Mouse (Mus musculus): ENCODE measurements around the gene Mpv17l2. TPM values are rescaled to one million over a fixed set of nuclear protein-coding genes. Genes with fewer than 3 reads are reported as not detected.

Gene Mpv17l2
- polyA plus RNA-seq, 1 experiment from 2014 or later: 29.6 TPM

DNA sequence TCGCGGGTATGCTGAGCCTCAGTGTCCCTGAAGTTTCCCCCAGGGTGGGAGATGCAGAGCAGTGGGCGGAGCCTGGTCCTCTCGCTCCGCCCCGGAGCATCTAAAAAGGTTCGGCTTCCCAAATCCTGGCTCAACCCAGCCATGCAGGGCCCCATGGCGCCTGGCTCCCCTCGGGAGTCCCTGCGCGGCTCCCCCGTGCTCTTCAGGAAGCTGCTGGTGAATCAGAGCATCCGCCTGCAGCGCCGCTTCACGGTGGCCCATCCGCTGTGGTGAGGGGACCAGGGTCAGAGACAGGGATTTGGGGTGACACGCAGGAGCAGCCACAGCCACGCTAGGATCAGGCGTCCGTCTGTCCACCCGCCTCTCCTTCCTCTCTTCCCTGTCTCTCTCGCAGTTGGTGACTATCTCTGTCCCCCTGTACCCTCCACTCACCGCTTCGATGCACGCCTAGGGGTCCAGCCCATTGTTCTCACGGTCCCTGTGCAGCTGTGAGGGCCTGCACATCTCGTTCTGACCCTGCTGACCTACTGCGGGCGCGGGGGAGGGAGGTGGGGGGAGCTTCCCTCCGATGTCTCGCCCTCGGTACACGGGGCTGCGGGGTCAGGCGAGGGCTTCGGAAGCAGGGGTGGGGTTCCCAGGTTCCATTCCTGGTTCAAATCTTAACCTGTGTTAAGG is 17.6 kb downstream of the Mpv17l2 start:
- Histone ChIP-seq H3K27me3 (ENCODE audit: control insufficient read depth, insufficient read depth, low read length) (peaks cover 33% of the 10 kb centered on the region), H3K4me2 (peak overlapping the region; percentile 41), H3K9me3 (ENCODE audit: control insufficient read depth, low read length) (no peaks in the 10 kb centered on the region), H3K4me3 (ENCODE audit: low read depth, low read length) (peak overlapping the region; percentile 24), H3K9ac (ENCODE audit: low read length) (peak overlapping the region; percentile 49), H3K4me1 (ENCODE audit: control insufficient read depth, insufficient read depth, low read length) (peaks cover 11% of the 10 kb centered on the region), H3K36me3 (ENCODE audit: control insufficient read depth, insufficient read depth, low read length) (no peaks in the 10 kb centered on the region), H3K27ac (ENCODE audit: low read depth, low read length) (no peak overlapping the region)
- peak; percentile 91 for DNase-seq (ENCODE audit: low spot score, missing footprints)
- WGBS: 1% methylated on average over 38 of the region's 38 CpGs
- ATAC-seq (ENCODE audit: low FRiP score): peak; percentile 45; the same call in 1 of the 2 replicates

GRCm38 (mm10) chr8:70742176-70742575 is 18.6 kb downstream of the Mpv17l2 start:
- Histone ChIP-seq H3K4me3 (ENCODE audit: low read depth, low read length) (no peak overlapping the region), H3K9me3 (ENCODE audit: control insufficient read depth, low read length) (no peaks in the 10 kb centered on the region), H3K36me3 (ENCODE audit: control insufficient read depth, insufficient read depth, low read length) (no peaks in the 10 kb centered on the region), H3K27ac (ENCODE audit: low read depth, low read length) (no peak overlapping the region), H3K4me1 (ENCODE audit: control insufficient read depth, insufficient read depth, low read length) (peaks cover 11% of the 10 kb centered on the region), H3K9ac (ENCODE audit: low read length) (no peak overlapping the region), H3K27me3 (ENCODE audit: control insufficient read depth, insufficient read depth, low read length) (peaks cover 33% of the 10 kb centered on the region), H3K4me2 (no peak overlapping the region)
- ATAC-seq (ENCODE audit: low FRiP score) (no peak), DNase-seq (ENCODE audit: low spot score, missing footprints) (no peak)
- 73% methylated on average over 11 of the region's 11 CpGs for WGBS

- Histone ChIP-seq H3K9ac (ENCODE audit: low read length) (no peak overlapping the region), H3K9me3 (ENCODE audit: control insufficient read depth, low read length) (no peaks in the 10 kb centered on the region), H3K27ac (ENCODE audit: low read depth, low read length) (no peak overlapping the region), H3K4me2 (no peak overlapping the region), H3K4me3 (ENCODE audit: low read depth, low read length) (no peak overlapping the region), H3K4me1 (ENCODE audit: control insufficient read depth, insufficient read depth, low read length) (peaks cover 11% of the 10 kb centered on the region), H3K36me3 (ENCODE audit: control insufficient read depth, insufficient read depth, low read length) (no peaks in the 10 kb centered on the region), H3K27me3 (ENCODE audit: control insufficient read depth, insufficient read depth, low read length) (peaks cover 33% of the 10 kb centered on the region)
- 63% methylated on average over 5 of the region's 5 CpGs for WGBS
- DNase-seq (ENCODE audit: low spot score, missing footprints) (no peak), ATAC-seq (ENCODE audit: low FRiP score) (no peak)
Measured at GRCm38 (mm10) chr8:70741661-70742060, 19.1 kb downstream of the Mpv17l2 start.

- 70% methylated on average over 3 of the region's 3 CpGs for WGBS
- Histone ChIP-seq H3K27me3 (ENCODE audit: control insufficient read depth, insufficient read depth, low read length) (peaks cover 12% of the 10 kb centered on the region), H3K9me3 (ENCODE audit: control insufficient read depth, low read length) (no peaks in the 10 kb centered on the region), H3K4me3 (ENCODE audit: low read depth, low read length) (no peak overlapping the region), H3K27ac (ENCODE audit: low read depth, low read length) (no peak overlapping the region), H3K4me1 (ENCODE audit: control insufficient read depth, insufficient read depth, low read length) (peaks cover 4% of the 10 kb centered on the region), H3K4me2 (no peak overlapping the region), H3K36me3 (ENCODE audit: control insufficient read depth, insufficient read depth, low read length) (no peaks in the 10 kb centered on the region), H3K9ac (ENCODE audit: low read length) (no peak overlapping the region)
- DNase-seq (ENCODE audit: low spot score, missing footprints) (no peak), ATAC-seq (ENCODE audit: low FRiP score) (no peak)
Measured at GRCm38 (mm10) chr8:70738211-70738610, 22.5 kb downstream of the Mpv17l2 start.

DNA sequence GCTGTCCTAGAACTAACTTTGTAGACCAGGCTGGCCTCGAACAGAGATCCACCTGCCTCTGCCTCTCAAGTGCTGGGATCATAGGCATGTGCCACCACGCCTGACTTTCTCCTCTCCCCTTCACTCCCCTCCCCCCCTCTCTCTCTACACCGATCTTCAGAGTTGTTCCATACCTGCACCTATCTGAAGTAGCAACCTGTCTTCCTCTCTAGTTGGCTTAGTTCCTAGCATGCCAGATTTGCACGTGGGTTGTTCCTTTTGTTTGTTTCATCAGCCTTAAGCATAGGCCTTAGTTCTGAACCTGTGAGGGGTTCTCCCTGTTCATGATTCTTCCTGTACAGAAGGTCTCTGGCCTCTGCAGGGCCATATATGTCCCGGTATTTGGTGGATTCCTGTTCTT is 23.0 kb downstream of the Mpv17l2 start:
- H3K27me3 ChIP-seq (ENCODE audit: control insufficient read depth, insufficient read depth, low read length): peaks cover 6% of the 10 kb centered on the region
- DNase-seq (ENCODE audit: low spot score, missing footprints): no peak
- no peak for ATAC-seq (ENCODE audit: low FRiP score)

DNA sequence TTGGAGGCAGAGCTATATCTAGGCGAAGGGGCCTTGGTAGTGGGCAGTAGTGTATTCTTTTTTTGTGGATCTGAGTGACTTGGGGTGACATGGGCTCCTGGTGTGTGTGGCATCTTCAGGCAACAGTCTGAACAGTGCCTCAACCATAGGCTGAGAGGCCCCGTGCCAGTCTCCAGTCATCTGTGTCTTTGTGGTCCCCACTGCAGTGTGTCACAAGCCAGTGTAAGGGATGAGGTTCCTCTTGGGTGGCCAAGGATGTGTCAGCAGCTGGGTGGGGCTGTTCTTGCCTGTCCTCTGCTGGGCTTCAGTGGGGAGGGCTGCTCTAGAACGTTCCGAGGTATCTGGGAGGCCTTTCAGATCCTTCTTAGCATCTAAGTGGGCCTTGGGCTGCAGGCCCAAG is 29.8 kb downstream of the Mpv17l2 start:
- Histone ChIP-seq H3K9ac (ENCODE audit: low read length) (no peak overlapping the region), H3K27me3 (ENCODE audit: control insufficient read depth, insufficient read depth, low read length) (peaks cover 18% of the 10 kb centered on the region), H3K4me2 (no peak overlapping the region), H3K27ac (ENCODE audit: low read depth, low read length) (no peak overlapping the region), H3K9me3 (ENCODE audit: control insufficient read depth, low read length) (no peaks in the 10 kb centered on the region), H3K4me3 (ENCODE audit: low read depth, low read length) (no peak overlapping the region), H3K36me3 (ENCODE audit: control insufficient read depth, insufficient read depth, low read length) (no peaks in the 10 kb centered on the region), H3K4me1 (ENCODE audit: control insufficient read depth, insufficient read depth, low read length) (peaks cover 3% of the 10 kb centered on the region; the same call in 1 of the 2 replicates)
- ATAC-seq (ENCODE audit: low FRiP score) (no peak), DNase-seq (ENCODE audit: low spot score, missing footprints) (no peak)
- WGBS: 89% methylated on average over 4 of the region's 4 CpGs

More for the DNA sequence above, 23.0 kb downstream of the Mpv17l2 start:
- H3K4me2 ChIP-seq: no peak overlapping the region
- no peaks in the 10 kb centered on the region for H3K36me3 ChIP-seq (ENCODE audit: control insufficient read depth, insufficient read depth, low read length)
- no peak overlapping the region for H3K27ac ChIP-seq (ENCODE audit: low read depth, low read length)
- no peak overlapping the region for H3K4me3 ChIP-seq (ENCODE audit: low read depth, low read length)
- 72% methylated on average over 5 of the region's 5 CpGs for WGBS
- no peak overlapping the region for H3K9ac ChIP-seq (ENCODE audit: low read length)
- no peaks in the 10 kb centered on the region for H3K9me3 ChIP-seq (ENCODE audit: control insufficient read depth, low read length)
- H3K4me1 ChIP-seq (ENCODE audit: control insufficient read depth, insufficient read depth, low read length): no peaks in the 10 kb centered on the region

DNA sequence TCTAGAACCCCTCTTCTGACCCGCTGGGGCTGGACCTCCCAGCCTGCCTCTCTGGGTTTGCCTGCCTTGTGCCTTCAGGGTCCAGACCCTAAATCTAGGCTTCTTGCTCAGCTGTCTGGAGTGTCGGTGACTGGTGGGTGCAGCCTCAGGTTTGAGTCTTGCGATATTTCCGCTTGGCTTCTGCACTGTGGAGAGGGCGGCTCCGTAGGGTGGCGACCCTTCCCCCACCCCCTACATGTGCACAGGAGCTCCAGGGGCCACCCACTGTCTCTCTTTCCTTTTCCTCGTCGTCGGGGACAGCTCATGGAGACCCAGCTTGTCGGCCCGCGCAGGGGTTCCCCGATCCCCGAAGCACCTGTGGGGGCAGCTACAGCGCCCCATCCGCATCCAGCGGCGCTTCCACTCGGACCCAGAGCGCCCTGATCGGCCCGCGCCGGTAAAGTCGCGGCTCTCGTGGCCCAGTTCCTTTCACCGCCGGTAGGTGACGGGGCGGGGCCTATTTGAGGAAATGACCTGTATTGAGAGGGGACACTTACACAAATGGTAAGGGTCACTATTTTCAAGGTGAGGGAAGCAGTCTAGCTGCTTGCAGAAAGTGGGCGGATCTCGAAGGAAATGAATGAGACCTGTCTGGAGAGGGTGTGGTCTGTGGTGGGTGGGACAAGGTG is 30.8 kb downstream of the Mpv17l2 start:
- Histone ChIP-seq H3K9ac (ENCODE audit: low read length) (0 out of 2 replicates have a peak overlapping the region, but pooled peaks have one; percentile 24), H3K4me3 (ENCODE audit: low read depth, low read length) (0 out of 2 replicates have a peak overlapping the region, but pooled peaks have one; percentile 3), H3K4me1 (ENCODE audit: control insufficient read depth, insufficient read depth, low read length) (peaks cover 3% of the 10 kb centered on the region; the same call in 1 of the 2 replicates), H3K27ac (ENCODE audit: low read depth, low read length) (no peak overlapping the region), H3K36me3 (ENCODE audit: control insufficient read depth, insufficient read depth, low read length) (no peaks in the 10 kb centered on the region), H3K27me3 (ENCODE audit: control insufficient read depth, insufficient read depth, low read length) (peaks cover 18% of the 10 kb centered on the region), H3K4me2 (peak overlapping the region; percentile 30), H3K9me3 (ENCODE audit: control insufficient read depth, low read length) (no peaks in the 10 kb centered on the region)
- 6% methylated on average over 34 of the region's 34 CpGs for WGBS
- DNase-seq (ENCODE audit: low spot score, missing footprints) (no peak), ATAC-seq (ENCODE audit: low FRiP score) (no peak)

- DNase-seq (ENCODE audit: low spot score, missing footprints) (no peak), ATAC-seq (ENCODE audit: low FRiP score) (no peak)
- WGBS: 42% methylated on average over 11 of the region's 11 CpGs
- Histone ChIP-seq H3K4me1 (ENCODE audit: control insufficient read depth, insufficient read depth, low read length) (peaks cover 3% of the 10 kb centered on the region; the same call in 1 of the 2 replicates), H3K27ac (ENCODE audit: low read depth, low read length) (no peak overlapping the region), H3K9ac (ENCODE audit: low read length) (no peak overlapping the region), H3K36me3 (ENCODE audit: control insufficient read depth, insufficient read depth, low read length) (no peaks in the 10 kb centered on the region), H3K27me3 (ENCODE audit: control insufficient read depth, insufficient read depth, low read length) (peaks cover 18% of the 10 kb centered on the region), H3K9me3 (ENCODE audit: control insufficient read depth, low read length) (no peaks in the 10 kb centered on the region), H3K4me2 (no peak overlapping the region), H3K4me3 (ENCODE audit: low read depth, low read length) (no peak overlapping the region)
Measured at GRCm38 (mm10) chr8:70726721-70727120, 34.0 kb downstream of the Mpv17l2 start.

DNA sequence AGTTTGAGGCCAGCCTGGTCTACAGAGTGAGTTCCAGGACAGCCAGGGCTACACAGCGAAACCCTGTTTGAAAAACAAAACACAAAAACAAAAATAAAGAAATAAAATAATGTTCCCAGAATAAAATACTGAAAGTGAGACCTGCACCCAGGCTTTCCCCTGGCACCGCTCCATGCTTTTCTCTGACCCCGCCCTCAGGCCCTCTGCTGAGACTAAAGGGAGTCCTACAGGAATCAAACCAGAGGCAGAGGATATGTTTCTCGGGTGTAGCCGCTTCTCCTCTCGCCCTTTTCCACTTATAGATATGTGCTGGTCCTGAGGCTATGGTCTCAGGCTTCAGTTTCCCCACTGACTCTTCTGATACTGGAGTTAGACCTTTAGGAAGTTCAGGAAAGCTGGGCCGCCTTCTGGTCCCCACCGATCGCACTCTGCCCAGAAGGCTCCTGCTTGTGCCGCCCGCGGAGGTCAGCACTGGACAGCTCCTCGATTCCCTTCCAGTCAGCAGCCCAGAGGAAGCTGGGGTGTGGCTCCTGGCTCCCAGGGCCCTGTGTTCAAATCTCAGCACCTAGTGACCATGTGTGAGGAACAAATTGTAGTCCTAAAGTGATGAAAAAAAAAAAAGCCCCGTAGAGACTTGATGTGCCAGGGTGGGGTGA is 34.8 kb downstream of the Mpv17l2 start:
- Histone ChIP-seq H3K9me3 (ENCODE audit: control insufficient read depth, low read length) (no peaks in the 10 kb centered on the region), H3K4me1 (ENCODE audit: control insufficient read depth, insufficient read depth, low read length) (peaks cover 3% of the 10 kb centered on the region; the same call in 1 of the 2 replicates), H3K4me3 (ENCODE audit: low read depth, low read length) (no peak overlapping the region), H3K27me3 (ENCODE audit: control insufficient read depth, insufficient read depth, low read length) (peaks cover 18% of the 10 kb centered on the region), H3K36me3 (ENCODE audit: control insufficient read depth, insufficient read depth, low read length) (no peaks in the 10 kb centered on the region), H3K27ac (ENCODE audit: low read depth, low read length) (no peak overlapping the region), H3K9ac (ENCODE audit: low read length) (no peak overlapping the region), H3K4me2 (no peak overlapping the region)
- DNase-seq (ENCODE audit: low spot score, missing footprints) (no peak), ATAC-seq (ENCODE audit: low FRiP score) (no peak)
- 29% methylated on average over 14 of the region's 14 CpGs for WGBS
